Mouse (Mus musculus): Measurements from ENCODE around the gene B3gntl1. TPM values are rescaled to one million over a fixed set of nuclear protein-coding genes. Genes with fewer than 3 reads are reported as not detected.
A peak's percentile ranks its signal among the peaks of the same experiment; 100 is the strongest.

B3gntl1 gene
- polyA plus RNA-seq, 1 experiment from 2014 or later: 6.4 TPM

- WGBS: under 1% methylated on average over 69 of the region's 69 CpGs
- Histone ChIP-seq H3K4me1 (peaks cover 13% of the 10 kb centered on the region), H3K4me2 (replicated peaks) (peak overlapping the region; percentile 99), H3K9me3 (no peaks in the 10 kb centered on the region), H3K9ac (peak overlapping the region; percentile 59), H3K27me3 (replicated peaks) (peaks cover 35% of the 10 kb centered on the region), H3K4me3 (peak overlapping the region; percentile 62), H3K27ac (no peak overlapping the region), H3K36me3 (no peaks in the 10 kb centered on the region)
- ATAC-seq (ENCODE audit: low FRiP score, low read depth): peak; percentile 87
Observed at GRCm38 (mm10) chr11:121702111-121702894, 29.4 kb upstream of the B3gntl1 start.

- Histone ChIP-seq H3K4me1 (peaks cover 13% of the 10 kb centered on the region), H3K4me2 (replicated peaks) (peak within 1 kb of the TSS; percentile 99), H3K9me3 (no peaks in the 10 kb centered on the region), H3K4me3 (peak within 1 kb of the TSS; percentile 62), H3K9ac (peak within 1 kb of the TSS; percentile 59), H3K36me3 (no peaks in the 10 kb centered on the region), H3K27ac (no peak within 1 kb of the TSS), H3K27me3 (replicated peaks) (peaks cover 35% of the 10 kb centered on the region)
- 82% methylated on average over 5 of the region's 5 CpGs for WGBS
- ATAC-seq (ENCODE audit: low FRiP score, low read depth): no peak
Observed at GRCm38 (mm10) chr11:121701244-121701643, 28.3 kb upstream of the B3gntl1 start, which contains the start of gene Metrnl. TSS of gene Metrnl (plus strand) at chr11:121701544.

GRCm38 (mm10) chr11:121698381-121698955, 25.5 kb upstream of the B3gntl1 start:
- H3K27ac ChIP-seq: no peak overlapping the region
- H3K4me1 ChIP-seq: peaks cover 6% of the 10 kb centered on the region
- H3K4me3 ChIP-seq: no peak overlapping the region
- 81% methylated on average over 5 of the region's 5 CpGs for WGBS
- no peaks in the 10 kb centered on the region for H3K9me3 ChIP-seq
- no peaks in the 10 kb centered on the region for H3K36me3 ChIP-seq
- H3K9ac ChIP-seq: no peak overlapping the region
- peaks cover 13% of the 10 kb centered on the region for H3K27me3 ChIP-seq (replicated peaks)
- H3K4me2 ChIP-seq (replicated peaks): no peak overlapping the region
- ATAC-seq (ENCODE audit: low FRiP score, low read depth): no peak

- no peak overlapping the region for H3K4me3 ChIP-seq
Observed at GRCm38 (mm10) chr11:121697271-121697670, 24.3 kb upstream of the B3gntl1 start.

GRCm38 (mm10) chr11:121695304-121696064, 22.5 kb upstream of the B3gntl1 start:
- Histone ChIP-seq H3K4me3 (no peak overlapping the region), H3K36me3 (no peaks in the 10 kb centered on the region), H3K9me3 (no peaks in the 10 kb centered on the region), H3K27ac (no peak overlapping the region), H3K4me1 (no peaks in the 10 kb centered on the region), H3K27me3 (replicated peaks) (no peaks in the 10 kb centered on the region), H3K9ac (no peak overlapping the region), H3K4me2 (replicated peaks) (no peak overlapping the region)
- WGBS: 85% methylated on average over 5 of the region's 5 CpGs
- ATAC-seq (ENCODE audit: low FRiP score, low read depth): no peak

More at GRCm38 (mm10) chr11:121697271-121697670, 24.3 kb upstream of the B3gntl1 start:
- Histone ChIP-seq H3K9ac (no peak overlapping the region), H3K4me2 (replicated peaks) (no peak overlapping the region), H3K27me3 (replicated peaks) (peaks cover 1% of the 10 kb centered on the region), H3K9me3 (no peaks in the 10 kb centered on the region), H3K27ac (no peak overlapping the region), H3K4me1 (no peaks in the 10 kb centered on the region), H3K36me3 (no peaks in the 10 kb centered on the region)
- WGBS: 88% methylated on average over 4 of the region's 4 CpGs
- no peak for ATAC-seq (ENCODE audit: low FRiP score, low read depth)

- no peaks in the 10 kb centered on the region for H3K4me1 ChIP-seq
- H3K36me3 ChIP-seq: no peaks in the 10 kb centered on the region
- 91% methylated on average over 2 of the region's 2 CpGs for WGBS
- no peaks in the 10 kb centered on the region for H3K27me3 ChIP-seq (replicated peaks)
- H3K4me2 ChIP-seq (replicated peaks): no peak overlapping the region
- no peak overlapping the region for H3K27ac ChIP-seq
- H3K9me3 ChIP-seq: no peaks in the 10 kb centered on the region
- H3K4me3 ChIP-seq: no peak overlapping the region
- no peak overlapping the region for H3K9ac ChIP-seq
- no peak for ATAC-seq (ENCODE audit: low FRiP score, low read depth)
Observed at GRCm38 (mm10) chr11:121688024-121688423, 15.1 kb upstream of the B3gntl1 start.

GRCm38 (mm10) chr11:121686674-121687073, 13.7 kb upstream of the B3gntl1 start:
- Histone ChIP-seq H3K27me3 (replicated peaks) (no peaks in the 10 kb centered on the region), H3K9ac (no peak overlapping the region), H3K9me3 (no peaks in the 10 kb centered on the region), H3K27ac (no peak overlapping the region), H3K36me3 (no peaks in the 10 kb centered on the region), H3K4me3 (no peak overlapping the region), H3K4me1 (no peaks in the 10 kb centered on the region), H3K4me2 (replicated peaks) (no peak overlapping the region)
- ATAC-seq (ENCODE audit: low FRiP score, low read depth): no peak
- 82% methylated on average over 5 of the region's 5 CpGs for WGBS

GRCm38 (mm10) chr11:121686091-121686490, 13.1 kb upstream of the B3gntl1 start:
- ATAC-seq (ENCODE audit: low FRiP score, low read depth): no peak
- Histone ChIP-seq H3K27me3 (replicated peaks) (no peaks in the 10 kb centered on the region), H3K4me1 (no peaks in the 10 kb centered on the region), H3K9ac (no peak overlapping the region), H3K36me3 (no peaks in the 10 kb centered on the region), H3K4me2 (replicated peaks) (no peak overlapping the region), H3K9me3 (no peaks in the 10 kb centered on the region), H3K27ac (no peak overlapping the region), H3K4me3 (no peak overlapping the region)
- WGBS: 83% methylated on average over 4 of the region's 4 CpGs

- Histone ChIP-seq H3K27ac (no peak overlapping the region), H3K9me3 (no peaks in the 10 kb centered on the region), H3K9ac (no peak overlapping the region), H3K4me1 (no peaks in the 10 kb centered on the region), H3K4me2 (replicated peaks) (no peak overlapping the region), H3K27me3 (replicated peaks) (no peaks in the 10 kb centered on the region), H3K36me3 (no peaks in the 10 kb centered on the region), H3K4me3 (no peak overlapping the region)
- no peak for ATAC-seq (ENCODE audit: low FRiP score, low read depth)
- WGBS: 81% methylated on average over 6 of the region's 6 CpGs
Observed at GRCm38 (mm10) chr11:121685491-121686001, 12.6 kb upstream of the B3gntl1 start.

- Histone ChIP-seq H3K9ac (no peak overlapping the region), H3K4me3 (no peak overlapping the region), H3K4me2 (replicated peaks) (no peak overlapping the region), H3K27ac (no peak overlapping the region), H3K4me1 (no peaks in the 10 kb centered on the region), H3K27me3 (replicated peaks) (no peaks in the 10 kb centered on the region), H3K36me3 (no peaks in the 10 kb centered on the region), H3K9me3 (no peaks in the 10 kb centered on the region)
- 69% methylated on average over 3 of the region's 3 CpGs for WGBS
- ATAC-seq (ENCODE audit: low FRiP score, low read depth): no peak
Observed at GRCm38 (mm10) chr11:121683243-121683642, 10.3 kb upstream of the B3gntl1 start.

- Histone ChIP-seq H3K27me3 (replicated peaks) (no peaks in the 10 kb centered on the region), H3K4me2 (replicated peaks) (no peak overlapping the region), H3K9ac (no peak overlapping the region), H3K36me3 (no peaks in the 10 kb centered on the region), H3K4me1 (no peaks in the 10 kb centered on the region), H3K27ac (no peak overlapping the region), H3K9me3 (no peaks in the 10 kb centered on the region), H3K4me3 (no peak overlapping the region)
- WGBS: 68% methylated on average over 5 of the region's 5 CpGs
- ATAC-seq (ENCODE audit: low FRiP score, low read depth): no peak
Observed at GRCm38 (mm10) chr11:121680750-121681149, 7.8 kb upstream of the B3gntl1 start.

- no peak for ATAC-seq (ENCODE audit: low FRiP score, low read depth)
- WGBS: 67% methylated on average over 2 of the region's 2 CpGs
- Histone ChIP-seq H3K9me3 (no peaks in the 10 kb centered on the region), H3K36me3 (no peaks in the 10 kb centered on the region), H3K4me2 (replicated peaks) (no peak overlapping the region), H3K4me1 (no peaks in the 10 kb centered on the region), H3K27me3 (replicated peaks) (no peaks in the 10 kb centered on the region), H3K4me3 (no peak overlapping the region), H3K9ac (no peak overlapping the region), H3K27ac (no peak overlapping the region)
Observed at GRCm38 (mm10) chr11:121679581-121679980, 6.6 kb upstream of the B3gntl1 start.
